Mouse (Mus musculus) neural tube, embryonic 13.5 days (tissue): ENCODE results near the gene Decr2. TPM values are rescaled to one million over a fixed set of nuclear protein-coding genes. Genes with fewer than 3 reads are reported as not detected.
"Not testable (repeated sequence)": the region's sequence is repeated elsewhere in the genome, so short reads cannot be mapped to it uniquely, and the experiment has no call there.

ENCODE experiments used
- ATAC-seq: fragments of 200-750 bp; cut with Nextera tagmentation; 2 replicates; pipeline ENCODE4 v1.8.0; 2017; ENCODE audit warnings: low read depth, mild to moderate bottlenecking, moderate TSS enrichment, moderate library complexity
- H3K27ac ChIP-seq: fragments of 300-500 bp; sonication (generic); replicated peaks from 2 replicates; pipeline ENCODE4 v1.5.1; 2015; ENCODE audit warnings: moderate library complexity, mild to moderate bottlenecking, inconsistent platforms
- H3K27me3 ChIP-seq: fragments of 300-500 bp; sonication (generic); 2 replicates; pipeline ENCODE4 v1.6.1; 2015; ENCODE audit warnings: mild to moderate bottlenecking, inconsistent platforms
- H3K36me3 ChIP-seq: fragments of 300-500 bp; sonication (generic); 2 replicates; pipeline ENCODE4 v1.6.1; 2015; ENCODE audit warnings: mild to moderate bottlenecking, inconsistent platforms
- H3K4me1 ChIP-seq: fragments of 300-500 bp; sonication (generic); replicated peaks from 2 replicates; pipeline ENCODE4 v1.6.1; 2015; ENCODE audit warnings: inconsistent platforms
- H3K4me2 ChIP-seq: fragments of 300-500 bp; sonication (generic); 2 replicates; pipeline ENCODE4 v1.6.1; 2015; ENCODE audit warnings: inconsistent platforms, mild to moderate bottlenecking, moderate library complexity
- H3K4me3 ChIP-seq: fragments of 300-500 bp; sonication (generic); 2 replicates; pipeline ENCODE4 v1.5.1; 2015; ENCODE audit warnings: mild to moderate bottlenecking, inconsistent platforms
- H3K9ac ChIP-seq: fragments of 300-500 bp; sonication (generic); 2 replicates; pipeline ENCODE4 v1.6.1; 2015; ENCODE audit warnings: moderate library complexity, mild to moderate bottlenecking, inconsistent platforms
- H3K9me3 ChIP-seq: fragments of 300-500 bp; sonication (generic); 2 replicates; pipeline ENCODE4 v1.6.1; 2016; ENCODE audit warnings: inconsistent platforms
- WGBS: fragments of 180-500 bp; shearing (Covaris S2); methylation state at CpG from one replicate; pipeline ENCODE4 v1.1.7; 2015; 5-methylcytosine and 5-hydroxymethylcytosine counted together
- polyA plus RNA-seq: library from polyadenylated mRNA; unstranded; fragments of >200 nt; fragmentation: Nextera tagmentation; extraction: Ambion mirVana; gene quantifications from 2 replicates; pipeline ENCODE4 v1.2.1, GENCODE M21; 2015

The Decr2 gene
- polyA plus RNA-seq, 1 experiment from 2014 or later, result 35.1 TPM

DNA sequence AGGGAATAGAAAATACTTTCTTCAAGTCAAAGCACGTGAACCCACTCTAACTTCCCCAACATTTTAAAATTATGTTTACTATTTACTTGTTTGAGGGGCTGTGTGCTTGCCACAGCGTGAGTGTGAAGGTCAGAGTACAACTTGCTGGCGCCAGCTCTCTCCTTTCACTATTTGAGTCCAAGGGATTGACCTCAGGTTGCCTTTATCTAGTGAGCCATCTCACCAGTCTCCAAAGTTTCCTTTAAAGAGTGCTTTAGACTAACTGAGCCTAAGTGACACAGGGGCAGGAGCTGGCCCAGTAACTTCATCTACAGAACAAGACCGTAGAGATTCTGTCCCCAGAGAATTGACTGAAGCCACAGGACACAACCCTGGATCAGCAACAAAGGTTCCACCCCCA, 38.1 kb downstream of the Decr2 start:
- no peaks in the 10 kb centered on the region for H3K9me3 ChIP-seq
- H3K9ac ChIP-seq, result no peak overlapping the region
- H3K27me3 ChIP-seq, result no peaks in the 10 kb centered on the region
- ATAC-seq, result no peak
- H3K4me1 ChIP-seq, result peaks cover 18% of the 10 kb centered on the region
- no peak overlapping the region for H3K4me3 ChIP-seq
- WGBS, result 90% methylated on average over 4 of the region's 4 CpGs
- peaks cover 38% of the 10 kb centered on the region for H3K36me3 ChIP-seq
- H3K4me2 ChIP-seq, result no peak overlapping the region
- no peak overlapping the region for H3K27ac ChIP-seq

DNA sequence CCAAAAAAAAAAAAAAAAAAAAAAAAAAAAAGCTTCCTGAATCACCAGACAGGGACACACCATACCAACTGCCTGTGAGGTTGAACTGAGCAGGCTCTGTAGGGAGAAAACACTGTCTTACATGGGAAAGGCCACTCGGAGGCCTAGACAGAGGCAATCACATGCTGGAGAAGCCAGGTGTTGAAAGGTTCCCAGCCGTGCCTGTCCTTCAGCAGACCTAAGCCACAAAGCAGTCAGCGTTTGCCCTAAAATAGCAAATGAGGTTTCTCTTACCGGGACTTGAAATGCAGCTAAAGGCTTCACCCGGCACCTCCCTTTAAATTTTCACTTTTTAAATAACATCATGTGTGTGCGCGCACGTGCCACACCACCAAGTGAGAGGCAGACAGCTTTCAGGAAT, 42.0 kb downstream of the Decr2 start:
- H3K27me3 ChIP-seq, result no peaks in the 10 kb centered on the region
- H3K9ac ChIP-seq, result no peak overlapping the region
- H3K9me3 ChIP-seq, result no peaks in the 10 kb centered on the region
- peaks cover 39% of the 10 kb centered on the region for H3K4me1 ChIP-seq
- 90% methylated on average over 8 of the region's 8 CpGs for WGBS
- no peak overlapping the region for H3K4me2 ChIP-seq
- H3K27ac ChIP-seq, result no peak overlapping the region
- no peak overlapping the region for H3K4me3 ChIP-seq
- 0 out of 2 replicates have a peak, but pooled peaks cover 8% of the 10 kb centered on the region for H3K36me3 ChIP-seq
- ATAC-seq, result no peak

DNA sequence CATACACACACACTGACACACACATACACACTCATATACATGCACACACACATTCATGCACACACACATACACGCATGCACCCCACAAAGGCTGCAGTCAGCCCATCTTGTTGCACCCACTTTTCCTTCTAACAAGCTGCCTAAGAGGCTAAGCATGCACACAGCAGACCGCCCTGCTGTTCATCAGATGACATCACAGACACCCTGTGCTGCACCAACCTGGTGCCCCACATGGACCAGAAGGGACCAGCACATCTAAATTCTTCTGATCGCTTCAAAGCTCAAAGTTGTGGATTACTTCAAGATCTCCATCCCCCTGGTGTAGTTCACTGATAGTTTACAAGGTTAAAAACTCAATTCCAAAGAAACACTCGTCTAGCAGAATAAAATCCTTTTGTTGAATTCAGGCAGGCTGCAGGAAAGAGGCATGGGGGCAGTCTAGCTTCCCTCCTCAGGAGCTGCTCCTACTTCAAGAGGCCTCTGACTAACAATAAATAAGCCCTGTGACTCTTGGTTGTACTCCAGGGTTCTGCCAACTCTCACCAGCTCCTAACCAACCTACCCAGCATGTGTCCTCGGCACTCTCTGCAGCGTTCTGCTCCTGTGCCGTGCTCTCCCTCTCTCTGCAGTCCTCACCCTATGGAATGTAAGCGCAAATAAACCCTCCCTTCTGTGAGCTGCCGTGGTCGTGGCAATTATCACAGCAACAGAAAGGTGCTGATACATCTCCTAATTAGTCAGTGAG, 43.7 kb downstream of the Decr2 start:
- peaks cover 53% of the 10 kb centered on the region for H3K4me1 ChIP-seq
- no peak overlapping the region for H3K4me2 ChIP-seq
- H3K9me3 ChIP-seq, result no peaks in the 10 kb centered on the region
- 45% methylated on average over 10 of the region's 10 CpGs for WGBS
- H3K27me3 ChIP-seq, result no peaks in the 10 kb centered on the region
- 0 out of 2 replicates have a peak overlapping the region, but pooled peaks have one; percentile 45 for H3K9ac ChIP-seq
- 0 out of 2 replicates have a peak, but pooled peaks cover 6% of the 10 kb centered on the region for H3K36me3 ChIP-seq
- H3K4me3 ChIP-seq, result no peak overlapping the region
- peak overlapping the region; percentile 73 for H3K27ac ChIP-seq
- ATAC-seq, result no peak

GRCm38 (mm10) chr17:26045285-26045684, 44.9 kb downstream of the Decr2 start:
- Histone ChIP-seq H3K27ac (peak overlapping the region; percentile 73), H3K4me3 (no peak overlapping the region), H3K27me3 (no peaks in the 10 kb centered on the region), H3K4me2 (no peak overlapping the region), H3K9ac (no peak overlapping the region), H3K36me3 (0 out of 2 replicates have a peak, but pooled peaks cover 2% of the 10 kb centered on the region), H3K4me1 (peaks cover 57% of the 10 kb centered on the region), H3K9me3 (no peaks in the 10 kb centered on the region)
- 20% methylated on average over 4 of the region's 4 CpGs for WGBS
- peak; percentile 57; the same call in 1 of the 2 replicates for ATAC-seq

DNA sequence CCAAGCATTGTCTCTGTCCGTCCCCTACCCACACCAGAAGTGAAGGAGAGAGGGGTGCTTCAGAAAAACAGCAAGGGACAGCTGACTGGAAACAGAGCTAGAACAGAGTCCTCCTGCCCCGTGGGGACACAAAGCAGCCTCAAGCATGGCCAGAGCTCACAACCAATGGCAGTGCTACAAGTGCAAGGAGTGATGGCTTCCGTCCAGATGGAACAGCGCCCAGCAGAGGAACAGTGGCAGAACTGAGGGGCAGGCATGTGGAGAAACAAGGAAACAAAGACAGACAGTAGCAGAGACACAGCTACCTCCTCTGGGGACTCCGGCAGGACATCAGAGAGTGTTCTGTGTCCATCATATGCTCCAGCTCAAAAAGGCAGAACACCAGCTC, 46.9 kb downstream of the Decr2 start:
- ATAC-seq, result peak; percentile 72
- H3K36me3 ChIP-seq, result no peaks in the 10 kb centered on the region
- no peaks in the 10 kb centered on the region for H3K9me3 ChIP-seq
- no peaks in the 10 kb centered on the region for H3K27me3 ChIP-seq
- H3K27ac ChIP-seq, result peak overlapping the region; percentile 93
- peaks cover 57% of the 10 kb centered on the region for H3K4me1 ChIP-seq
- H3K4me3 ChIP-seq, result no peak overlapping the region
- 54% methylated on average over 5 of the region's 5 CpGs for WGBS
- peak overlapping the region; percentile 52; the same call in 1 of the 2 replicates for H3K9ac ChIP-seq
- H3K4me2 ChIP-seq, result peak overlapping the region; percentile 18; the same call in 1 of the 2 replicates

- peak overlapping the region; percentile 93 for H3K27ac ChIP-seq
- 67% methylated on average over 13 of the region's 13 CpGs for WGBS
- peaks cover 57% of the 10 kb centered on the region for H3K4me1 ChIP-seq
- H3K36me3 ChIP-seq, result no peaks in the 10 kb centered on the region
- H3K9me3 ChIP-seq, result no peaks in the 10 kb centered on the region
- H3K4me3 ChIP-seq, result no peak overlapping the region
- ATAC-seq, result peak; percentile 37
- peak overlapping the region; percentile 18; the same call in 1 of the 2 replicates for H3K4me2 ChIP-seq
- H3K27me3 ChIP-seq, result no peaks in the 10 kb centered on the region
- peak overlapping the region; percentile 52; the same call in 1 of the 2 replicates for H3K9ac ChIP-seq
These were observed 47.4 kb downstream of the Decr2 start for GRCm38 (mm10) chr17:26042599-26043248.

GRCm38 (mm10) chr17:26041111-26041802, 48.9 kb downstream of the Decr2 start:
- H3K36me3 ChIP-seq, result peaks cover 2% of the 10 kb centered on the region; the same call in 1 of the 2 replicates
- H3K4me1 ChIP-seq, result peaks cover 44% of the 10 kb centered on the region
- H3K9ac ChIP-seq, result no peak overlapping the region
- no peak overlapping the region for H3K4me2 ChIP-seq
- H3K27ac ChIP-seq, result 0 out of 2 replicates have a peak overlapping the region, but pooled peaks have one; percentile 7
- 48% methylated on average over 9 of the region's 9 CpGs for WGBS
- no peak overlapping the region for H3K4me3 ChIP-seq
- H3K9me3 ChIP-seq, result no peaks in the 10 kb centered on the region
- ATAC-seq, result no peak
- no peaks in the 10 kb centered on the region for H3K27me3 ChIP-seq

GRCm38 (mm10) chr17:26040711-26041110, 49.4 kb downstream of the Decr2 start:
- not testable (repeated sequence) for H3K9ac ChIP-seq, H3K36me3 ChIP-seq, H3K9me3 ChIP-seq, ATAC-seq, H3K4me2 ChIP-seq, H3K27me3 ChIP-seq, H3K4me3 ChIP-seq, H3K27ac ChIP-seq
- H3K4me1 ChIP-seq, result peaks cover 38% of the 10 kb centered on the region
- WGBS, result 92% methylated on average over 8 of the region's 8 CpGs

GRCm38 (mm10) chr17:26032037-26032436, 58.1 kb downstream of the Decr2 start:
- H3K4me1 ChIP-seq, result no peaks in the 10 kb centered on the region
- no peaks in the 10 kb centered on the region for H3K27me3 ChIP-seq
- H3K36me3 ChIP-seq, result peaks cover 51% of the 10 kb centered on the region
- no peak overlapping the region for H3K9ac ChIP-seq
- 89% methylated on average over 6 of the region's 6 CpGs for WGBS
- H3K4me3 ChIP-seq, result no peak overlapping the region
- H3K27ac ChIP-seq, result no peak overlapping the region
- no peak overlapping the region for H3K4me2 ChIP-seq
- no peak for ATAC-seq
- H3K9me3 ChIP-seq, result no peaks in the 10 kb centered on the region

DNA sequence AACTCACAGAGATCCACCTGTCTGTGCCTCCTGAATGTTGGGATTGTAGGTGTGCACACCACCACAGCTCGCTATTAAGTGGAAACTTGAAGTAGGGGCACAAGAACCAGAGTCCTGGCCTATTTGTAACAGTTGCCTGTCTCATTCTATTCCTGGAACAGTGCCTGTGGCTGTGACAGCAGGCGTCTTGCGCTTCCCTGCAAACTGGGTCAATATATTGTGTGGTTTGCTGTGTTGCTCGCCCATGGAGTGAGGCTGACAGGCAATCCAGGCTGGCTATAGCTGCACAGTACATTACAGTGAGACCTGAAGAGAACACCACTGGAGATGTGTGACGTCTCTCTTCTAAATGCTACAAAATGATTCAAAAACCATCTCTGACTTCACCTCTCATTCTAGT, 58.6 kb downstream of the Decr2 start:
- Histone ChIP-seq H3K27me3 (no peaks in the 10 kb centered on the region), H3K4me3 (no peak overlapping the region), H3K27ac (no peak overlapping the region), H3K36me3 (peaks cover 51% of the 10 kb centered on the region), H3K4me2 (no peak overlapping the region), H3K9ac (no peak overlapping the region), H3K4me1 (no peaks in the 10 kb centered on the region), H3K9me3 (no peaks in the 10 kb centered on the region)
- no peak for ATAC-seq
- WGBS, result 96% methylated on average over 5 of the region's 5 CpGs
